Mouse (Mus musculus) olfactory bulb, adult 2 months (tissue): ENCODE results near the gene Cpm.

Experiments
- CTCF ChIP-seq: fragments of 200-500 bp; IDR thresholded peaks from 2 replicates; pipeline ENCODE4 v1.5.1; 2012; ENCODE audit warnings: low read depth, mild to moderate bottlenecking, low read length, moderate library complexity; ENCODE audit not compliant: insufficient read depth
- POLR2A ChIP-seq: fragments of 200-500 bp; IDR thresholded peaks from 2 replicates; pipeline ENCODE4 v1.6.1; 2012; ENCODE audit warnings: mild to moderate bottlenecking, low read depth, low read length, moderate library complexity; ENCODE audit not compliant: insufficient read depth

GRCm38 (mm10) chr10:117665376-117666275, 36.3 kb downstream of the Cpm start:
- TF ChIP-seq CTCF (no peak), POLR2A (no peak)
